7 mouse cellular contexts compared by ENCODE assay signal in the genomic region with DNA sequence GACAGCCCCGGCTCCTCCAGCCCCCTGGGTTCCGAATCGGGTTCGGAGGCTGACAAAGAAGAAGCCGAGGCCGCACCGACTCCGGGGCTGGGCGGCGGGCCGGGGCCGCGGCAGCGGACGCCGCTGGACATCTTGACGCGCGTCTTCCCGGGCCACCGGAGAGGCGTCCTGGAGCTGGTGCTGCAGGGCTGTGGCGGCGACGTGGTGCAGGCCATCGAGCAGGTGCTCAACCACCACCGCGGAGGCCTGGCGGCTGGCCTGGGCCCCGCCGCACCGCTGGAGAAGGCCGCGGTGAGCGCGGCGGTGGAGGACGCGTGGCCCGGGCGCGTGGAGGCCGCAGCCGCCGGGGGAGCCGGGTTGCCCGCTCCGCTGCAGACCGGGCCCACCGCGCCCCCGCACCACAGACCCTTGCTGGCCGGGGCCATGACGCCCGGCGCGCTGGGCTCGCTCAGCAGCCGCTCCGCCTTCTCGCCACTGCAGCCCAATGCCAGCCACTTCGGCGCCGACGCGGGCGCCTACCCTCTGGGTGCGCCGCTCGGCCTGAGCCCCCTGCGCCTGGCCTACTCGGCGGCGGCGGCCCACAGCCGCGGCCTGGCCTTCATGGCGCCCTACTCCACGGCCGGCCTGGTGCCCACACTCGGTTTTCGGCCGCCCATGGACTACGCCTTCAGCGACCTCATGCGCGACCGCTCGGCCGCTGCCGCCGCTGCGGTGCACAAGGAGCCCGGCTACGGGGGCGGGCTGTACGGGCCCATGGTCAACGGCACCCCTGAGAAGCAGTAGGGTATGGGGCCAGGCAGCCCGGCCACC. TPM values are rescaled to one million over a fixed set of nuclear protein-coding genes. Genes with fewer than 3 reads are reported as not detected.
A peak's percentile ranks its signal among the peaks of the same experiment; 100 is the strongest.
DNase-seq lines count a peak whose midpoint lies in the region; ATAC-seq lines count a peak whose summit lies in the region.

No protein-coding gene starts in this region.

- no peak overlapping the region for H3K27ac ChIP-seq in lung, embryonic 15.5 days
- peak overlapping the region; percentile 92 for H3K27ac ChIP-seq in forebrain, embryonic 13.5 days
- peak overlapping the region; percentile 62; the same call in 1 of the 2 replicates for H3K27ac ChIP-seq in limb, embryonic 10.5 days

- no peak for DNase-seq in lung, postnatal 10 days
- peak; percentile 71 for DNase-seq in limb, embryonic 10.5 days (ENCODE audit: low spot score)
- DNase-seq in retina, embryonic 14.5 days (ENCODE audit: low spot score): peak; percentile 41
- no peak for DNase-seq in c-Kit-positive CD71-positive TER-119-positive erythroid progenitor cells, embryonic 14.5 days (ENCODE audit: low spot score)

- H3K36me3 ChIP-seq in lung, embryonic 15.5 days: no peaks in the 10 kb centered on the region
- H3K36me3 ChIP-seq in forebrain, embryonic 13.5 days (ENCODE audit: poor library complexity, severe bottlenecking): peaks cover 20% of the 10 kb centered on the region
- H3K36me3 ChIP-seq in limb, embryonic 10.5 days: no peaks in the 10 kb centered on the region

- H3K4me1 ChIP-seq in lung, embryonic 15.5 days: peaks cover 47% of the 10 kb centered on the region
- peaks cover 54% of the 10 kb centered on the region for H3K4me1 ChIP-seq in forebrain, embryonic 13.5 days
- H3K4me1 ChIP-seq in limb, embryonic 10.5 days: peaks cover 60% of the 10 kb centered on the region

- H3K4me2 ChIP-seq in lung, embryonic 15.5 days: peak overlapping the region; percentile 66
- H3K4me2 ChIP-seq in forebrain, embryonic 13.5 days: peak overlapping the region; percentile 79

- H3K9ac ChIP-seq in lung, embryonic 15.5 days: no peak overlapping the region
- peak overlapping the region; percentile 97 for H3K9ac ChIP-seq in forebrain, embryonic 13.5 days

- H3K27me3 ChIP-seq in lung, embryonic 15.5 days: peaks cover 100% of the 10 kb centered on the region
- H3K27me3 ChIP-seq in forebrain, embryonic 13.5 days: peaks cover 94% of the 10 kb centered on the region
- peaks cover 100% of the 10 kb centered on the region for H3K27me3 ChIP-seq in limb, embryonic 10.5 days (ENCODE audit: low read depth, poor library complexity, severe bottlenecking)

- no peaks in the 10 kb centered on the region for H3K9me3 ChIP-seq in lung, embryonic 15.5 days
- H3K9me3 ChIP-seq in forebrain, embryonic 13.5 days (replicated peaks): no peaks in the 10 kb centered on the region
- no peaks in the 10 kb centered on the region for H3K9me3 ChIP-seq in limb, embryonic 10.5 days (replicated peaks)

- under 1% methylated on average over 84 of the region's 99 CpGs for WGBS in lung, embryonic 15.5 days
- WGBS in forebrain, embryonic 13.5 days: 1% methylated on average over 62 of the region's 99 CpGs
- WGBS in limb, embryonic 10.5 days: under 1% methylated on average over 99 of the region's 99 CpGs

- H3K4me3 ChIP-seq in lung, embryonic 15.5 days: peak overlapping the region; percentile 38
- H3K4me3 ChIP-seq in forebrain, embryonic 13.5 days: peak overlapping the region; percentile 70
- peak overlapping the region; percentile 40 for H3K4me3 ChIP-seq in limb, embryonic 10.5 days

- 0 out of 2 replicates have a peak, but pooled peaks have one; percentile 10 for ATAC-seq in lung, embryonic 15.5 days (ENCODE audit: borderline replicate concordance, extremely low read depth, low FRiP score, low TSS enrichment)
- no peak for ATAC-seq in forebrain, embryonic 13.5 days
- no peak for ATAC-seq in activated CD4-positive, CD25-positive, alpha-beta regulatory T cell, adult 4 months

RNA-seq across cellular contexts. Expression of a gene that starts 4.2 kb away (rescaled TPM):
- 0.09 and 0.14 TPM in 2 replicates for polyA plus RNA-seq in lung, embryonic 15.5 days (2015; fragmentation: Nextera tagmentation; extraction: Ambion mirVana)
- 6.1 and 7.1 TPM in 2 replicates for polyA plus RNA-seq in forebrain, embryonic 13.5 days (2015; fragmentation: Nextera tagmentation; extraction: Ambion mirVana)
- 0.20 TPM in 2 replicates for polyA plus RNA-seq in limb, embryonic 10.5 days (2016; fragmentation: Nextera tagmentation; extraction: Ambion mirVana)
- polyA plus RNA-seq in activated CD4-positive, CD25-positive, alpha-beta regulatory T cell, adult 4 months (2017; shearing (Covaris generic)): not detected

Comparison
In these comparisons a context has a peak if more than half of its experiments do, and no peak if none do; other contexts are left out.
1. DNase-seq: peak in limb, embryonic 10.5 days (single experiment) and retina, embryonic 14.5 days (single experiment); none in lung, postnatal 10 days (single experiment) and c-Kit-positive CD71-positive TER-119-positive erythroid progenitor cells, embryonic 14.5 days (single experiment).
2. Peak in every context shown above with its lines, with median percentiles within 50 percentile points of each other: H3K4me3 ChIP-seq.